In the genomic region with DNA sequence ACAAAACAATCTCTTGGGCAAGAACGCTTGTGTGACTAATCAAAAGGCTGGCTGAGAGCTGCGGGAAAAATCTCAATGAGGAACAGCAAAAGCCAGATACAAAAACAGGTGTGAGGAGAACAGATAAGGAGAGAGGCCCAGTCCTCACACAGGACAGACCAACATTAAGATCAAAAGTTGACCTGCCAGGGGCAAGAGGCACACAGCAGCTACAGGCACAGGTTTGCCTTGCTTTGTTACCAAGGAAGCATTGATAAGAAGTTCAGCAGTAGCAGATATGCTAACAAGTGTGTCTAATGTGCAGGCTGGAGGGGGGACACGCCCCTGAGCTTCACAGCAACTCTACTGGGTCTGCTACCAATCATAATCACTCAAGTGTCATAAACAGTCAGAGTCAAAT, we compare ENCODE assay signal across 15 mouse cellular contexts. TPM values are rescaled to one million over a fixed set of nuclear protein-coding genes. Genes with fewer than 3 reads are reported as not detected.
DNase-seq lines count a peak whose midpoint lies in the region; ATAC-seq lines count a peak whose summit lies in the region.
"Had no signal": no experiment of that assay in that cellular context is flagged by ENCODE, and none has a peak within 500 bp of the region (broad histone marks: within the 10 kb centered on the region; RNA-seq: fewer than 3 reads in every experiment).

No protein-coding gene starts in this region.

- no peaks in the 10 kb centered on the region for H3K27me3 ChIP-seq in heart, embryonic 14.5 days (ENCODE audit: control insufficient read depth, insufficient read depth, low read length)
- H3K27me3 ChIP-seq in liver, embryonic 13.5 days = no peaks in the 10 kb centered on the region
- H3K27me3 ChIP-seq in stomach, embryonic 16.5 days (ENCODE audit: control insufficient read depth, insufficient read depth, low read length) = no peaks in the 10 kb centered on the region
- H3K27me3 ChIP-seq: neural tube, embryonic 12.5 days had no signal

- WGBS in heart, embryonic 14.5 days = 11% methylated on average over 3 of the region's 3 CpGs
- WGBS in liver, embryonic 13.5 days (ENCODE audit: insufficient replicate concordance) = 16% methylated on average over 3 of the region's 3 CpGs
- 42% methylated on average over 3 of the region's 3 CpGs for WGBS in stomach, embryonic 16.5 days

- DNase-seq in heart, adult 9 months (ENCODE audit: low spot score in 2 of 2) = no peak
- peak; percentile 12 for DNase-seq in c-Kit-positive CD71-positive TER-119-positive erythroid progenitor cells, embryonic 14.5 days (ENCODE audit: low spot score)
- DNase-seq in liver, embryonic 13.5 days = peak; percentile 24
- DNase-seq in thymus, postnatal 0 days (ENCODE audit: low spot score) = no peak
- DNase-seq in frontal cortex, postnatal 14 days (ENCODE audit: low spot score in 2 of 2) = no peak
- DNase-seq: cerebellum, adult 9-11 months; gastrocnemius, postnatal 14 days; kidney, adult 9 months; lung, adult 18-20 months; lung, postnatal 4 days had no signal

- H3K4me1 ChIP-seq in heart, embryonic 14.5 days (ENCODE audit: control insufficient read depth in 2 of 2, insufficient read depth in 2 of 2, low read length in 2 of 2) = peaks cover 18 to 47% of the 10 kb centered on the region in 2 experiments
- peaks cover 19% of the 10 kb centered on the region for H3K4me1 ChIP-seq in liver, embryonic 13.5 days (replicated peaks)
- H3K4me1 ChIP-seq in stomach, embryonic 16.5 days (ENCODE audit: control insufficient read depth, insufficient read depth, low read length) = peaks cover 3% of the 10 kb centered on the region; the same call in 1 of the 2 replicates
- H3K4me1 ChIP-seq: neural tube, embryonic 12.5 days had no signal

- H3K9me3 ChIP-seq in heart, embryonic 14.5 days (ENCODE audit: control insufficient read depth, low read length) = no peaks in the 10 kb centered on the region
- no peaks in the 10 kb centered on the region for H3K9me3 ChIP-seq in liver, embryonic 13.5 days (replicated peaks)
- no peaks in the 10 kb centered on the region for H3K9me3 ChIP-seq in stomach, embryonic 16.5 days (replicated peaks; ENCODE audit: control insufficient read depth, low read length)
- H3K9me3 ChIP-seq: neural tube, embryonic 12.5 days had no signal

- H3K27ac ChIP-seq in heart, embryonic 14.5 days (replicated peaks in 1 of 2; ENCODE audit: control insufficient read depth in 1 of 2, insufficient read depth in 1 of 2, low read depth in 2 of 2, low read length in 2 of 2) = peak overlapping the region; percentile 51 to 54
- no peak overlapping the region for H3K27ac ChIP-seq in liver, embryonic 13.5 days
- no peak overlapping the region for H3K27ac ChIP-seq in stomach, embryonic 16.5 days (ENCODE audit: low read length)
- H3K27ac ChIP-seq: hindbrain, embryonic 14.5 days; neural tube, embryonic 12.5 days had no signal

- no peak overlapping the region for H3K4me2 ChIP-seq in heart, embryonic 14.5 days (ENCODE audit: low read length)
- H3K4me2 ChIP-seq in liver, embryonic 13.5 days = no peak overlapping the region
- H3K4me2 ChIP-seq in stomach, embryonic 16.5 days (ENCODE audit: low read depth, low read length) = no peak overlapping the region
- H3K4me2 ChIP-seq: hindbrain, embryonic 14.5 days; neural tube, embryonic 12.5 days had no signal

- H3K36me3 ChIP-seq in heart, embryonic 14.5 days (ENCODE audit: control insufficient read depth, insufficient read depth, low read length) = peaks cover 69% of the 10 kb centered on the region
- peaks cover 91% of the 10 kb centered on the region for H3K36me3 ChIP-seq in liver, embryonic 13.5 days
- H3K36me3 ChIP-seq in stomach, embryonic 16.5 days (ENCODE audit: control insufficient read depth, insufficient read depth, low read length) = peaks cover 15% of the 10 kb centered on the region; the same call in 1 of the 2 replicates

- peak; percentile 72 for ATAC-seq in heart, embryonic 14.5 days (ENCODE audit: insufficient number of reproducible peaks, insufficient read depth, low FRiP score, low read depth)
- ATAC-seq in liver, embryonic 13.5 days (ENCODE audit: low read depth) = peak; percentile 90
- peak; percentile 86; the same call in 1 of the 2 replicates for ATAC-seq in stomach, embryonic 16.5 days (ENCODE audit: insufficient read depth, low FRiP score)
- ATAC-seq: midbrain, embryonic 16.5 days had no signal

- H3K9ac ChIP-seq in heart, embryonic 14.5 days (ENCODE audit: low read length) = no peak overlapping the region
- H3K9ac ChIP-seq in liver, embryonic 13.5 days = no peak overlapping the region
- H3K9ac ChIP-seq in stomach, embryonic 16.5 days (ENCODE audit: low read length) = no peak overlapping the region
- H3K9ac ChIP-seq: hindbrain, embryonic 14.5 days; neural tube, embryonic 12.5 days had no signal

- no peak overlapping the region for H3K4me3 ChIP-seq in heart, embryonic 14.5 days (ENCODE audit: control insufficient read depth in 1 of 2, insufficient read depth in 1 of 2, low read depth in 1 of 2, low read length in 2 of 2)
- no peak overlapping the region for H3K4me3 ChIP-seq in liver, embryonic 13.5 days (replicated peaks)
- H3K4me3 ChIP-seq in stomach, embryonic 16.5 days (replicated peaks; ENCODE audit: low read length) = no peak overlapping the region
- H3K4me3 ChIP-seq: neural tube, embryonic 12.5 days had no signal

RNA-seq across cellular contexts. Expression of gene Gsg1l, which starts 44.3 kb away (rescaled TPM):
- 10.1 and 10.5 TPM in 2 replicates for polyA plus RNA-seq in heart, embryonic 14.5 days (2014; fragmentation: Nextera tagmentation; extraction: Ambion mirVana)
- 0.02 and 0.06 TPM in 2 replicates for polyA plus RNA-seq in liver, embryonic 13.5 days (2015; fragmentation: Nextera tagmentation; extraction: Ambion mirVana)
- polyA plus RNA-seq in stomach, embryonic 16.5 days (2015; fragmentation: Nextera tagmentation; extraction: Ambion mirVana) = 0.59 and 0.77 TPM in 2 replicates
- 0.06 TPM in 1 of 2 replicates, not detected in the other for polyA plus RNA-seq in thymus, postnatal 0 days (2015; fragmentation: Nextera tagmentation; extraction: Ambion mirVana)

Comparison
In these comparisons a context has a peak if more than half of its experiments do, and no peak if none do; other contexts are left out.
1. H3K27ac ChIP-seq: peak in heart, embryonic 14.5 days (2 of 2); none in liver, embryonic 13.5 days (single experiment) and stomach, embryonic 16.5 days (single experiment).
2. DNase-seq: peak in c-Kit-positive CD71-positive TER-119-positive erythroid progenitor cells, embryonic 14.5 days (single experiment) and liver, embryonic 13.5 days (single experiment); none in heart, adult 9 months (0 of 2), thymus, postnatal 0 days (single experiment) and frontal cortex, postnatal 14 days (0 of 2).
3. Peak in every context shown above with its lines, with median percentiles within 50 percentile points of each other: ATAC-seq.